Comparison of ENCODE assay signal across 22 mouse cellular contexts in the genomic region with DNA sequence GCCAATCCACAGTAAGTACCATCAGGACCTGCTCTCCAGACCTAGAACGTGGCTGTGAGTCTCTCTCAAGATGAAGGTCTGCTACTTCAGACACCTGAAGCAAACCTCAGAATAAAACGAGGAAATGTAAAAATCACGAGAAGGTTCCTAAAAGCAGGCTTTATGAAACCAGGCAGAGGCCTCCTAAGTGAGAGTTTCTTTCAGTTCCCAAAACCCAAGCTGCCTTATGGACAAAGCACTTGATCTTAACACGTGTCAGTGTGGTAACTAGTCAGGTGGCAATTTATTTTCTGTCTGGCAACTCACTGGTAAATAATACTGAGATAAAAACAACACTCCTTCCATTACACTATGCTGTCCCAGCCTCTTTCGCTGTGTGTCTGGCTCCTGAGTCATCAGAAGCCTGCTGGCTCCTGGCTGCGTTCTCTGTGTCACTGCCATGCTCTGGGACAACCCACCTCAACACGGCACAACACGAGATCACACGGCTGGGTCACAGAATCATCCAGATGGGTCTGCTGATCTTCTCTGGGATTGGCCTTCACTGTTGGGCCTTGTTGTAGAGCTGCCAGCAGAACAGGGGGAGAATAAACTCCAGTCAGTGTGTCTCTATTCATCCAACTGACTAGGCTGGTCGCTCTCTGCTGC. TPM values are rescaled to one million over a fixed set of nuclear protein-coding genes. Genes with fewer than 3 reads are reported as not detected.
DNase-seq lines count a peak whose midpoint lies in the region; ATAC-seq and TF ChIP-seq lines count a peak whose summit lies in the region.
"Had no signal": no experiment of that assay in that cellular context is flagged by ENCODE, and none has a peak within 500 bp of the region (broad histone marks: within the 10 kb centered on the region; RNA-seq: fewer than 3 reads in every experiment).

No protein-coding gene starts in this region.

- no peak overlapping the region for H3K9ac ChIP-seq in hindbrain, postnatal 0 days (replicated peaks; ENCODE audit: low read length)
- H3K9ac ChIP-seq: forebrain, embryonic 12.5 days; liver, embryonic 12.5 days; lung, embryonic 14.5 days; stomach, embryonic 15.5 days had no signal

- DNase-seq in adrenal gland, postnatal 14 days, result peak; percentile 12
- DNase-seq in adrenal gland, postnatal 10 days, result no peak
- DNase-seq in layer of hippocampus, adult 2 months (ENCODE audit: low spot score in 2 of 2), result no peak
- no peak for DNase-seq in layer of hippocampus, postnatal 14 days (ENCODE audit: low spot score in 2 of 2)
- no peak for DNase-seq in hindbrain, postnatal 0 days (ENCODE audit: low spot score)
- no peak for DNase-seq in frontal cortex, postnatal 14 days (ENCODE audit: low spot score in 2 of 2)
- DNase-seq in spleen, adult 12 weeks (ENCODE audit: low spot score), result no peak
- DNase-seq: adrenal gland, postnatal 25 days; heart, adult 18-20 months; heart, postnatal 4 days; kidney, adult 8-10 months; kidney, postnatal 4 days; lung, embryonic 14.5 days; midbrain, embryonic 14.5 days; retina, postnatal 1 day; thymus, postnatal 14 days had no signal

- 90% methylated on average over 10 of the region's 10 CpGs for WGBS in hindbrain, postnatal 0 days

- 0 out of 2 replicates have a peak overlapping the region, but pooled peaks have one; percentile 14 for H3K27ac ChIP-seq in layer of hippocampus, adult 2 months
- no peak overlapping the region for H3K27ac ChIP-seq in hindbrain, postnatal 0 days
- H3K27ac ChIP-seq: forebrain, embryonic 12.5 days; liver, embryonic 12.5 days; stomach, embryonic 15.5 days had no signal

- no peaks in the 10 kb centered on the region for H3K36me3 ChIP-seq in hindbrain, postnatal 0 days (ENCODE audit: insufficient read depth, low read length)
- H3K36me3 ChIP-seq: forebrain, embryonic 12.5 days; liver, embryonic 12.5 days; stomach, embryonic 15.5 days had no signal

- no peaks in the 10 kb centered on the region for H3K9me3 ChIP-seq in hindbrain, postnatal 0 days (ENCODE audit: low read length)
- H3K9me3 ChIP-seq: forebrain, embryonic 12.5 days; liver, embryonic 12.5 days; stomach, embryonic 15.5 days had no signal

- H3K27me3 ChIP-seq in hindbrain, postnatal 0 days (ENCODE audit: insufficient read depth, low read length), result no peaks in the 10 kb centered on the region
- H3K27me3 ChIP-seq: forebrain, embryonic 12.5 days; liver, embryonic 12.5 days; stomach, embryonic 15.5 days had no signal

- no peak for TF ChIP-seq CTCF in layer of hippocampus, adult 2 months (conservative IDR thresholded peaks at IDR 0.05)
- no peak for TF ChIP-seq CTCF in hindbrain, postnatal 0 days (IDR thresholded peaks at IDR 0.05; ENCODE audit: low read depth)

- no peak overlapping the region for H3K4me3 ChIP-seq in layer of hippocampus, adult 2 months
- no peak overlapping the region for H3K4me3 ChIP-seq in hindbrain, postnatal 0 days (ENCODE audit: low read length)
- H3K4me3 ChIP-seq: forebrain, embryonic 12.5 days; liver, embryonic 12.5 days; stomach, embryonic 15.5 days had no signal

- peak; percentile 86 for ATAC-seq in granulocyte monocyte progenitor cell, adult 5-6 weeks (replicated peaks; ENCODE audit: poor library complexity, severe bottlenecking)
- ATAC-seq in hindbrain, postnatal 0 days, result no peak
- ATAC-seq: inflammation-experienced regulatory T-cells, adult 6 months; liver, embryonic 12.5 days had no signal

- H3K4me2 ChIP-seq in hindbrain, postnatal 0 days (ENCODE audit: low read depth, low read length), result no peak overlapping the region
- H3K4me2 ChIP-seq: forebrain, embryonic 12.5 days; liver, embryonic 12.5 days; lung, embryonic 14.5 days; stomach, embryonic 15.5 days had no signal

- no peaks in the 10 kb centered on the region for H3K4me1 ChIP-seq in hindbrain, postnatal 0 days (ENCODE audit: insufficient read depth, low read length)
- H3K4me1 ChIP-seq: forebrain, embryonic 12.5 days; liver, embryonic 12.5 days; stomach, embryonic 15.5 days had no signal

RNA-seq across cellular contexts. Expression of gene Tmem266, which starts 51.0 kb away (rescaled TPM):
- total RNA-seq in adrenal gland, postnatal 14 days (2021), result 0.93 and 1.3 TPM in 2 replicates
- total RNA-seq in adrenal gland, postnatal 10 days (2021), result 1 to 10 TPM; 1.4 to 1.5 TPM
- 1 to 10 TPM; 5.8 to 6.1 TPM for total RNA-seq in layer of hippocampus, adult 2 months (2021)
- total RNA-seq in layer of hippocampus, postnatal 14 days (2021), result 1 to 10 TPM; 5.7 to 7.5 TPM
- not detected in 2 replicates for total RNA-seq in granulocyte monocyte progenitor cell, adult 5-6 weeks (2014; fragmentation: Nextera tagmentation)
- not detected in 2 replicates for total RNA-seq in granulocyte monocyte progenitor cell, adult 5-6 weeks (2017)
- total RNA-seq in hindbrain, postnatal 0 days (2014; rRNA removed), result 7.1 and 15.3 TPM in 2 replicates
- polyA plus RNA-seq in hindbrain, postnatal 0 days (2015; fragmentation: Nextera tagmentation; extraction: Ambion mirVana), result 5.6 and 5.9 TPM in 2 replicates
- polyA plus RNA-seq: heart, embryonic 14.5 days; inflammation-experienced regulatory T-cells, adult 6 months; liver, embryonic 12.5 days had no signal

RNA-seq across cellular contexts. Expression of gene Nrg4, which starts 51.1 kb away (rescaled TPM):
- total RNA-seq in adrenal gland, postnatal 14 days (2021), result 56.9 and 65.7 TPM in 2 replicates
- 10 to 100 TPM; 33.3 to 38.9 TPM for total RNA-seq in adrenal gland, postnatal 10 days (2021)
- total RNA-seq in layer of hippocampus, adult 2 months (2021), result 1 to 10 TPM in 1 of 2 experiments, under 1 TPM in 1; 0.97 to 1.3 TPM
- total RNA-seq in layer of hippocampus, postnatal 14 days (2021), result under 1 TPM; 0.39 to 0.76 TPM
- total RNA-seq in granulocyte monocyte progenitor cell, adult 5-6 weeks (2014; fragmentation: Nextera tagmentation), result 6.2 and 9.2 TPM in 2 replicates
- 6.2 TPM in 2 replicates for total RNA-seq in granulocyte monocyte progenitor cell, adult 5-6 weeks (2017)
- 0.07 and 0.68 TPM in 2 replicates for total RNA-seq in hindbrain, postnatal 0 days (2014; rRNA removed)
- 1.1 and 1.7 TPM in 2 replicates for polyA plus RNA-seq in hindbrain, postnatal 0 days (2015; fragmentation: Nextera tagmentation; extraction: Ambion mirVana)
